Mouse (Mus musculus) fat pad, adult 2 months (tissue): ENCODE measurements around the gene Sgsh.
"Not testable (repeated sequence)": the region's sequence is repeated elsewhere in the genome, so short reads cannot be mapped to it uniquely, and the experiment has no call there.

Experiments
- DNase-seq: peaks from one replicate; pipeline ENCODE4 v3.0.0-alpha.2; 2011; ENCODE audit warnings: low read depth, low spot score; ENCODE audit errors: extremely low read depth

Gene Sgsh

GRCm38 (mm10) chr11:119355443-119356385 lies at the start of gene Sgsh, which contains the start of gene Slc26a11:
TSS of gene Sgsh (minus strand) at chr11:119355536.
TSS of gene Slc26a11 (plus strand) at chr11:119355557.
- DNase-seq, result no peak

- DNase-seq, result no peak
These were observed 49.3 kb upstream of the Sgsh start for GRCm38 (mm10) chr11:119404627-119405026.

- DNase-seq, result no peak
These were observed 47.3 kb upstream of the Sgsh start for GRCm38 (mm10) chr11:119402501-119403160.

- DNase-seq, result no peak
These were observed 41.1 kb upstream of the Sgsh start for GRCm38 (mm10) chr11:119396461-119396860.

- DNase-seq, result no peak
These were observed 40.6 kb upstream of the Sgsh start for GRCm38 (mm10) chr11:119395931-119396330.

- DNase-seq, result no peak
These were observed 40.1 kb upstream of the Sgsh start for GRCm38 (mm10) chr11:119395394-119395793.

- DNase-seq, result no peak
These were observed 38.9 kb upstream of the Sgsh start for GRCm38 (mm10) chr11:119394210-119394609.

- no peak for DNase-seq
These were observed 38.1 kb upstream of the Sgsh start for GRCm38 (mm10) chr11:119393483-119393804.

GRCm38 (mm10) chr11:119392800-119393482 lies 37.6 kb upstream of the Sgsh start, which contains the start of gene Rnf213:
TSS of gene Rnf213 (plus strand) at chr11:119393100.
- no peak for DNase-seq

GRCm38 (mm10) chr11:119392001-119392614 lies 36.8 kb upstream of the Sgsh start:
- no peak for DNase-seq

GRCm38 (mm10) chr11:119391386-119392000 lies 36.2 kb upstream of the Sgsh start:
- no peak for DNase-seq

- DNase-seq, result no peak
These were observed 35.2 kb upstream of the Sgsh start for GRCm38 (mm10) chr11:119390271-119391231.

- no peak for DNase-seq
These were observed 34.5 kb upstream of the Sgsh start for GRCm38 (mm10) chr11:119389851-119390270.

GRCm38 (mm10) chr11:119387273-119387672 lies 31.9 kb upstream of the Sgsh start:
- DNase-seq, result not testable (repeated sequence)

- no peak for DNase-seq
These were observed 31.0 kb upstream of the Sgsh start for GRCm38 (mm10) chr11:119386306-119386705.

- no peak for DNase-seq
These were observed 29.6 kb upstream of the Sgsh start for GRCm38 (mm10) chr11:119384904-119385303.

GRCm38 (mm10) chr11:119382338-119382850 lies 27.1 kb upstream of the Sgsh start:
- no peak for DNase-seq

- no peak for DNase-seq
These were observed 26.4 kb upstream of the Sgsh start for GRCm38 (mm10) chr11:119381631-119382337.

GRCm38 (mm10) chr11:119378551-119378950 lies 23.2 kb upstream of the Sgsh start:
- DNase-seq, result no peak
